Mouse (Mus musculus) layer of hippocampus, adult 18-20 months (tissue): Measurements from ENCODE around the gene Creb1. TPM values are rescaled to one million over a fixed set of nuclear protein-coding genes. Genes with fewer than 3 reads are reported as not detected.
A peak's percentile ranks its signal among the peaks of the same experiment; 100 is the strongest.

Experiments
- DNase-seq, 2 experiments: peaks; one replicate each; pipeline ENCODE4 v3.0.0; 2022; ENCODE audit warnings: low spot score in 2 of 2
- long read RNA-seq: library from polyadenylated mRNA; stranded (forward); transcript quantifications from one replicate; pipeline ENCODE4 v2.0.0, GENCODE M21; 2021
- total RNA-seq, 2 experiments: library from RNA; stranded (reverse); gene quantifications; 2 replicates each; pipeline ENCODE4 v1.2.3; 2021

The Creb1 gene
- 10 to 100 TPM; 52.8 to 59.1 TPM for total RNA-seq
- long read RNA-seq, full-length matches to known transcripts: 10 of 32 reads
- long read RNA-seq, partial matches to known transcripts: 6 of 32 reads
- long read RNA-seq, other reads (novel, unspliced or antisense): 16 of 32 reads

- peak; percentile 98 to 99 for DNase-seq
These were observed at the start of gene Creb1 for GRCm38 (mm10) chr1:64532589-64533470. Gene Creb1 (plus strand): TSS chr1:64532645.

GRCm38 (mm10) chr1:64488521-64489029 is 43.9 kb upstream of the Creb1 start:
- no peak for DNase-seq

- no peak for DNase-seq
These were observed 35.6 kb upstream of the Creb1 start for GRCm38 (mm10) chr1:64496803-64497202.

GRCm38 (mm10) chr1:64501382-64502140 is 30.9 kb upstream of the Creb1 start:
- DNase-seq: no peak

- DNase-seq: no peak
These were observed 23.9 kb upstream of the Creb1 start for GRCm38 (mm10) chr1:64508479-64509096.

GRCm38 (mm10) chr1:64509678-64510077 is 22.8 kb upstream of the Creb1 start:
- DNase-seq: peak; percentile 27 to 76

- DNase-seq: peak in 1 of 2 experiments; percentile 30
These were observed 18.3 kb upstream of the Creb1 start for GRCm38 (mm10) chr1:64514184-64514583.

- DNase-seq: no peak
These were observed 15.9 kb upstream of the Creb1 start for GRCm38 (mm10) chr1:64516593-64516992.

GRCm38 (mm10) chr1:64518480-64518879 is 14.0 kb upstream of the Creb1 start:
- no peak for DNase-seq

GRCm38 (mm10) chr1:64519345-64519744 is 13.1 kb upstream of the Creb1 start:
- DNase-seq: no peak

GRCm38 (mm10) chr1:64519901-64520300 is 12.5 kb upstream of the Creb1 start:
- no peak for DNase-seq

GRCm38 (mm10) chr1:64521734-64522133 is 10.7 kb upstream of the Creb1 start:
- DNase-seq: no peak

GRCm38 (mm10) chr1:64522637-64523036 is 9.8 kb upstream of the Creb1 start:
- no peak for DNase-seq

GRCm38 (mm10) chr1:64523117-64523516 is 9.3 kb upstream of the Creb1 start:
- DNase-seq: no peak

GRCm38 (mm10) chr1:64524661-64525060 is 7.8 kb upstream of the Creb1 start:
- no peak for DNase-seq

- no peak for DNase-seq
These were observed 4.8 kb upstream of the Creb1 start for GRCm38 (mm10) chr1:64527626-64528025.

GRCm38 (mm10) chr1:64529781-64530315 is 2.6 kb upstream of the Creb1 start:
- DNase-seq: no peak

GRCm38 (mm10) chr1:64531548-64531947 is 897 bp upstream of the Creb1 start:
- no peak for DNase-seq

GRCm38 (mm10) chr1:64532067-64532523 is 350 bp upstream of the Creb1 start:
- no peak for DNase-seq

GRCm38 (mm10) chr1:64533471-64534443 is 1.3 kb downstream of the Creb1 start:
- DNase-seq: peak; percentile 14 to 34
